Mouse (Mus musculus): Measurements from ENCODE around the gene Vmn1r51.
"Not testable (repeated sequence)": the region's sequence is repeated elsewhere in the genome, so short reads cannot be mapped to it uniquely, and the experiment has no call there.

Vmn1r51 gene

DNA sequence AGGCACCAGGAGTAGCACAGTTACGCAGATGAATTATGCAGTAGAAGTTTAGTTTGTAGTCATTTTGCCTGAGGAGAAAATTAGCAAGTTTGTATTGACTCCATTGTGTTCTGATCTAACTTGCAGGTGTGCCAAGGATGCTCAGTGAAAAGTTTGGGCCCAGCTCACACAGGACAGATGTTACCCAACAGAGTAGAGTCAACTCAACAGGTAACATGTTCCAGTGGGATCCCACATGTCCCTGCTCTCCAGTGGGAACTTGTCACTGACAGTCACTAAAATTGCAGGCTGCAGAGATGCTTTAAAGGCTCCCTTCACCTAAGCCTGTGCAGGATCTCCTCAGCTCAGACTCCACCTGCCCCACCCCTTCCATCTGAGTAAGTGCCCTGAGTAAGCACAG lies at the start of gene Vmn1r51:
Vmn1r51 (plus strand) TSS at position 301 of the 400 bp plus-strand sequence.
- DNase-seq: not testable (repeated sequence)

DNA sequence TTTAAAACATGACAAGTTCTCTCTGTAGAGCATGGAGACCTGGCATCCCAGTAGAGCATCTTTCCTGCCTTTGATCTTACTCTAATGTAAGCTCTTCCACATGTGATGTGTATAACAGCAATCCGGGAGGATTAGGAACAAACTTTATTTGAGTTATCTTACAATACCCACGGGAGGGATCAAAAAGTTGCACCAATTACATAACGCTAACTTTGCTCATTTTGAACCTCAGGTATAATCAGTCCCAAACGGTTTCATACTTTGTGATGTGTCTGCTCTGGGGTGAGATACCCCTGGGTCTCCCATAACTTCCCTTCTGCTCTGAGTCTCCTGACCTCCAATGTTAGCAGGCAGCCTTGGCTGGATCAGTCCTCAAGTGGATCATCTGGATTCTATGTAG lies 44.0 kb upstream of the Vmn1r51 start, which contains the start of gene Vmn1r49:
Vmn1r49 (minus strand) TSS at position 101 of the 400 bp plus-strand sequence.
- DNase-seq: no peak

DNA sequence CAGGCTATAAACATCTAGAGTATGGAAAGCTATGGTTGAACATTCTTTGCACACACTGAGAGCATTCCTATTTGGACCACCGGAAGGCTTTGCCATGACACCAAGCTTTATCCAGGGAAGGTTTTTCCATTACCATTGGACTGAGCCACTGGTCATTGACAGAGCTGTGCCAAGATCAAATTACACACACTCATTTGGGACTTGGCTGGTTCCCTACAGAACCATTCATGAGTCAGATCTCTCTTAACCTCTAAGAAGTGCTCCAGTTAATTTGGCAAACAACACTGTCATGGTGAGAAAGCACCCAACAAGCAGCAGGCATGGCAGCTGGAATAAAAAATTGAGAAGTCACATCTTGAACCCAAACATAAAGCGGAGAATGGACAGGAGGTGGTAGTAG lies 21.8 kb upstream of the Vmn1r51 start:
- no peak for DNase-seq

DNA sequence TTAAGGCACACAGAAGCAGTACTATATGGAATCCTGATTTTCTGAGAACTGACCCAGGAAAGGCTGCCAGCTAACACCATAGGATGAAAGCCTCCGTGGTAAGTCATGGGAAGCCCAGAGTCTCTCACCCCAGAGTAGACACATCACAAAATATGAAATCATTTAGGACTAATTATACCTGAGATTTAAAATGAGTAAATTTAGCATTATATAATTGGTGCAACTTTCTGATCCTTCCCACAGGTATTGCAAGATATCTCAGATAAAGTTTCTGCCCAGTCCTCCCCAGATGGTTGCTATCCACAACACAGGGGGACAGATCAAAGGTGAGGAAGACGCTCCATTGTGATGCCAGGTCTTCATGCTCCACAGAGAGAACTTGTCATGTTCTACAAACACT lies 21.3 kb upstream of the Vmn1r51 start, which contains the start of gene Vmn1r50:
Vmn1r50 (plus strand) TSS at position 301 of the 400 bp plus-strand sequence.
- DNase-seq: no peak

DNA sequence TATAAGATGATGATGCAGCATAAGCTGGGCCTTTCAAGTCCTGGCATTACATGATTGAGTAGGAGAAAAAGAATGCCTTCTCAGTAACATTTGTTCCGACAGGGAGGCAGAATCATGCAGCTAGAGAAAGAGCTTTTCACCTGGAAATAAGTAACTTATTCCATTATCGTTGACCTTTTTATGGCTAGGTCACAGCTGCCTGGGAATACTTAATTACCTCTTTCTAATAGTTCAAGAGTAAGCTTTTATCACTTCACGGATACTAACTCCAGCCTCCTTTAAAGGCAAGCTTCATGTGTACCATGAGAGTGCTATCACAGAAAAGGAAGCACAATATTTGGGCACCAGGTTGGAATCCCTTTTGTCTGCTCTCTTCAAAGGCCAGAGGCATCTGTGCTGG lies 37.7 kb downstream of the Vmn1r51 start:
- DNase-seq: no peak

DNA sequence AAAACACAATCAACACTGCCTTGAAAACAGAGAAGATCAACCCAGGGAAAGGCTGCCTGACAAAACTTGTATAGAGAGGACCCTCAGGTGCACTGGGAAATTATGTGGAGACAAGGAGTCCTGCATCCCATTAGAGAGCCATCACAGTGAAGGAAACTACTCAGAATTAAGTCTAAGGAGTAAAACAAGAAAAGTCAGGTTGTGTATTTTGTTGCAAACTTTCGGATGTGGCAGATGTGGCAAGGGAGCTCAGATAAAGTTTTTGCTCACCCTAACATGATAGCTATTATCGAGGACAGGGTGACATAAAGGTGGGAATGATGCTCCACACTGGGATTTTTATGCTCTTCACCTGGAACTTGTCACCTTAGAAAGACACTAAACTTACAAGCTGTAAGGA lies 52.1 kb downstream of the Vmn1r51 start, which contains the start of gene Vmn1r52:
Vmn1r52 (plus strand) TSS at position 301 of the 400 bp plus-strand sequence.
- DNase-seq: no peak
